Mouse (Mus musculus) liver, postnatal 0 days (tissue): Measurements from ENCODE around the gene Fzd7.

ENCODE experiments used
- CTCF ChIP-seq: sonication (generic); IDR thresholded peaks from 2 replicates; pipeline ENCODE4 v1.5.1; 2016; ENCODE audit warnings: antibody characterized with exemption, low read depth
- EP300 ChIP-seq: IDR thresholded peaks from 2 replicates; pipeline ENCODE4 v1.6.1; 2016; ENCODE audit warnings: antibody characterized with exemption, low read depth, mild to moderate bottlenecking

GRCm38 (mm10) chr1:59433296-59433695 lies 48.9 kb upstream of the Fzd7 start:
- TF ChIP-seq CTCF (no peak), EP300 (no peak)
